Mouse (Mus musculus) liver, adult 2 months (tissue): ENCODE measurements around the gene Kank4.

ENCODE experiments used
- CTCF ChIP-seq: fragments of 200-500 bp; IDR thresholded peaks from 2 replicates; pipeline ENCODE4 v1.5.1; 2011; ENCODE audit warnings: low read depth, low read length, control low read depth
- POLR2A ChIP-seq: fragments of 200-500 bp; IDR thresholded peaks from 2 replicates; pipeline ENCODE4 v1.6.1; 2011; ENCODE audit warnings: low read length, control low read depth; ENCODE audit not compliant: insufficient read depth; ENCODE audit errors: extremely low read depth

GRCm38 (mm10) chr4:98739753-98740152, 77.6 kb downstream of the Kank4 start:
- TF ChIP-seq CTCF (no peak), POLR2A (no peak)
